Mouse (Mus musculus) testis, adult 2 months (tissue): ENCODE measurements around the gene Abtb2.

Source experiments
- CTCF ChIP-seq: fragments of 200-500 bp; IDR thresholded peaks from 2 replicates; pipeline ENCODE4 v1.5.1; 2012; ENCODE audit warnings: low read depth, mild to moderate bottlenecking, inconsistent platforms, low read length, moderate library complexity; ENCODE audit not compliant: control insufficient read depth, insufficient read depth, insufficient replicate concordance
- POLR2A ChIP-seq: fragments of 200-500 bp; IDR thresholded peaks from 2 replicates; pipeline ENCODE4 v1.6.1; 2012; ENCODE audit warnings: low read depth, mild to moderate bottlenecking, inconsistent platforms, low read length, moderate library complexity; ENCODE audit not compliant: control insufficient read depth

DNA sequence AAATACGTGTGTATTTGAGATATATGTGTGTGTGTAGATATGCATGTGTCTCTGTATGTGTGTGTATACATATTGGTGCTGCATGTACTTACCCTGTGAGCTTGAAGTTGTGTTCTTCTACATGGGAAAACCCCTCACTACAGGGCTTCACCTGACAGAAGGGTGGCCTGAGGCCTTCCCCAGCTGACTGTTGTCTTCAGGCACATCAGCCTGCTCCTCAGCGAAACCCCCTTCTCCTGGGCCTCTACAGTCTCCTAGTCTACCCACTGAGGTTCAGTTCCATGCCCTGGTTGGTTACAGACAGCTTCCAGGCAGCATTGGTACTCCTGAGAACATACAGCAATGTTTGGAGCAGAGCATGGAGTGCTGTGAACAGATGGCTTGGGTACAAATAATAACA is 118.3 kb downstream of the Abtb2 start:
- TF ChIP-seq POLR2A, result no peak
- TF ChIP-seq CTCF, result no peak
